Mouse (Mus musculus) frontal cortex, postnatal 36 days (tissue): Measurements from ENCODE around the gene Gbp2b.
"Not testable (repeated sequence)": the region's sequence is repeated elsewhere in the genome, so short reads cannot be mapped to it uniquely, and the experiment has no call there.

Experiments
- DNase-seq, 2 experiments: peaks; one replicate each; pipeline ENCODE4 v3.0.0; 2022; ENCODE audit warnings: low spot score in 2 of 2

The Gbp2b gene

GRCm38 (mm10) chr3:142620111-142620955 is 25.7 kb downstream of the Gbp2b start, which contains the start of gene Gbp2:
Gbp2 (plus strand) TSS chr3:142620602.
- no peak for DNase-seq

- DNase-seq, result no peak
These were observed 26.4 kb downstream of the Gbp2b start for GRCm38 (mm10) chr3:142620956-142621562.

DNA sequence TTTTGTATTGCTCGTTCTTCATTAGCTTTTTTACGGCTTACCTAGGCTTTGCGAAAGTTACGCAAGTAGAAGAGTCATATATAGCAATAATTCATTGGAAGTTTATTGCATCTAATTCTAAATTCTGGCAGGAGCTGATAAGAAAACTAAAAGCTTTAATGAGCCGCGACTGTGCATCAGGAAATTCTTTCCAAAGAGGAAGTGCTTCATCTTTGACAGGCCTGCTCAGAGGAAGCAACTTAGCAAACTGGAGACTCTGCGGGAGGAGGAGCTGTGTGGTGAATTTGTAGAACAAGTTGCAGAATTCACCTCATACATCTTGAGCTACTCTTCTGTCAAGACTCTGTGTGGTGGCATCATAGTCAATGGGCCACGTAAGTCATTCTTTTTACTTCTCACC is 35.7 kb downstream of the Gbp2b start:
- DNase-seq, result no peak

GRCm38 (mm10) chr3:142640201-142640600 is 45.6 kb downstream of the Gbp2b start:
- peak; percentile 21 to 28 for DNase-seq

DNA sequence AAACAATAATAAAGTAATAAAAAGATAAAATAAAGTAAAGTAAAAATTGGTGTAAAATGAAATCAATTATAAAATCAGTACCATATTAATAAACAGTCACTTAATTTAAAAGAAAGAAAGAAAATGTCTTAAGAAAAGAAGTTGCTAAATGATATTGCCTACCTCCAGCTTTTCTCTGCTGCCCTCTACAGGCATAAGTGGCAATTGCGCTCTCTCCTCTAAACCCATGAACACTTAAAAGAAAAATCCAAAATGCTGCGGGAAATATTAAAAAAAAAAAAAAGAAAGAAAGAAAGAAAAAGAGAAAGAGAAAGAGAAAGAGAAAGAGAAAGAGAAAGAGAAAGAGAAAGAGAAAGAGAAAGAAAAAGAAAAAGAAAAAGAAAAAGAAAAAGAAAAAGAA is 51.3 kb downstream of the Gbp2b start:
- peak; percentile 66 to 74 for DNase-seq

- DNase-seq, result not testable (repeated sequence)
These were observed 53.2 kb downstream of the Gbp2b start for GRCm38 (mm10) chr3:142647836-142648235.

DNA sequence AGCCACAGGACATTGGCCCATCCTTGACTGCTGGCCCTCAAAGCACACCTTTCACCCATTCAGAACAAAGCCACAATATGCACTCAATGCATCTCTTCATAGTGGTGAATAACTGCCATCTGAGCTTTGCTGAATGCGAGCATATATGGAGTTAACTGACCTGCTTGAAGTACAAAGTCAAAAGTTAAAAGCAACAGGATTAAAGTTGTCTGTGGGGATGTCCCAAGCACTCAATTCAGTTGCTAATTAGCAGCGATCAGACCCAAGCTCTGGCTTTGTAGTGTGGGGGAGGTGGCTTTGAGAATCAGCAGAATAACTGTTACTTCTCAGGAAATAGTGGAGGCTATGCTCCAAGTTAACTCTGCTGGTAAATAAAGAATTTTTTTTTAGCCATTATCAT is 55.6 kb downstream of the Gbp2b start:
- DNase-seq, result no peak

DNA sequence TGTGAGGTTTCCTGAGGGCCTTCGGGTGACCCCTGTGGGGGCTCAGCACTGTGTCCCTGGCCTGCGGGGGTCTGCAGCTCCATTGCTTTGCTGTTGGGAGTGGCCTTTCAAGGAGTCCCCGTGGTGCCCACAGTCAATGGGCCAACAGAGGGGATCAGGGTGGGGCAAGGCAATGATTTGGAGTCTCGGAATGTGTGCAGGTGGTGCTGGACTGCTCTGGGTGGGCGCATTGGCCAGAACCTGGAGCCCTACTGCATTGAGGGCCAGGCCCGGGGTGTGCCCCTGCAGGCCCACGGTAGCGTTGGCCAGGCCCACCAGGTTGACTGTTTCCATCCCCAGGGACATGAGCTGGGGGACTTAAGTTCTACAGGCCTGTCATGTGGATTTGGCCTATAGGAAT is 70.1 kb downstream of the Gbp2b start:
- DNase-seq, result no peak
